Mouse (Mus musculus): ENCODE results near the gene Pld4.

Pld4 gene

GRCm38 (mm10) chr12:112768166-112768565, 7.7 kb downstream of the Pld4 start:
- DNase-seq, result no peak

DNA sequence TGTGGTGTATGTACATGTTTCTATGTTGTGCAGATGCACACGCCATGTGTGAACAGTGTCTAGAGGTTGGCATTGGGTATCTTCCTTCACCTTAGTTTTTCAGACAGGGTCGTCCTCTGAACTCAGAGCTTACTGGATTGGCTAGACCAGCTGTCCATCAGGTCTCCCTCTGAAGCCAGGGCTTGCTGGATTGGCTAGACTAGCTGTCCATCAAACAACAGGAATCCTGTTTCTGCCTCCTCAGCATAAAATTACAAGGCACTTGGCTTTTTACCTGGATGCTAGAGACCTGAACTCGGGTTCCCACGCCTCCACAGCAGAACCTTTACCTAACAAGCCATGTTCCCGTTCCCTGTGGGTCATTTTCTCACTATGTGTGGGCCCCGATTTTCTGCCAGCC, 8.6 kb downstream of the Pld4 start:
- DNase-seq, result no peak

GRCm38 (mm10) chr12:112769751-112770150, 9.3 kb downstream of the Pld4 start:
- DNase-seq, result no peak

DNA sequence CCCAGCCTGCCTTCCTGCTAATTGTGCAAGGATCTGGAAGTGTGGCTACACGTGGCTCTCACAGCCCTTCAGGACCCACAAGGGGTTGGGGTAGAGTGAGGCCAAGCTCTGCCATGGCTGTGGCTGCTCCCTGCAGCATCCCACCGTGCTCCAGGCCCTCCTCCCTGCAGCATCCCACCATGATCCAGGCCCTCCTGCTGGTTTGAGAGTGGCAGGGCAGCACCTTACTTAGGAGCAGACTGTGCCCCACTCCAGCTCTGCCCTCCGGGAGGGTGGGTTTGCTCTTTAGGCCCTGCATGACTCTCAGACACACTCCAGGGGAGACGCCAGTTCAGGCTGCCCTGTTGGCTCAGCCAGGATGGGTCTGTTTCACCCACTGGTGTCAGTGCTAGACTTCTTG, 9.9 kb downstream of the Pld4 start:
- no peak for DNase-seq

DNA sequence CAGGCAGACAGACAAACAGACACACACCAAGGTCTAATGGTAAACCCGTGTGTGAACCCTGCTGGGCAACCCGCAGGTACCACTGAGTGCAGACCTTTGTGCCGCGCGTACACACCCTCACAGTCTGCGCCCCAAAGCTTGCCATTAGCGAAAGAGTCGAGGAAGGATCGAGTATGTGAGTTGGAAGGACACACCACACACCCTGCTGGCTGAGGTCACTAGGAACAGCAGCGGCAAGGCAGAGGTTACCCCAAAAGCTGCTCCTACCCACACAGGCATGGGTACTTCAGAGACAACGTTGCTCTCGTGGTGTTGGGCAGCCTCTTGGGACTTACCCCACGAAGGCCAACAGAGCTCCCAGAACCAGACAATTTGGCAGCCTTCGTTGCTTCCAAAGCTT, 11.9 kb downstream of the Pld4 start:
- DNase-seq, result no peak

- no peak for DNase-seq
Measured at GRCm38 (mm10) chr12:112773366-112773765, 12.9 kb downstream of the Pld4 start.

- DNase-seq, result no peak
Measured at GRCm38 (mm10) chr12:112774026-112774425, 13.6 kb downstream of the Pld4 start.

DNA sequence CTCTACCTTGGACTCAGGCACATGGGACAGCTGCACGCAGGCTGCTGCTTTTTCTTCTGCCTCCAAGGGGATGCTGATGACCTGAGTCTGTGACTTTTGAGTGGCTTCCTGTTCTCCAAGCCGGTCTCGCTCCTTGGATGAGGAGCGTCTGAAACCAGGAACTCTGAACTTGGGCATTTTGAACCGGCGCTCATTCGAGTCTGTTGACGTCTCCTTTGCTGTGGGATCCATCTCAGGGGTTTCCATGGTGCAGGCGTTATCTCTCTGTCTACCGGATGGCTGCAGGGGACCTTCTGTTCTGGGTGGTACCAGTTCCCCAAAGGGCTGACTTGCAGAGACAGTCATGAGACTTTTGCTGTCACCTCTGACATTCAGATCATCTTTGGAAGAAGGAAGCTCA, 14.0 kb downstream of the Pld4 start:
- no peak for DNase-seq

- DNase-seq, result no peak
Measured at GRCm38 (mm10) chr12:112791026-112791425, 30.6 kb downstream of the Pld4 start.

DNA sequence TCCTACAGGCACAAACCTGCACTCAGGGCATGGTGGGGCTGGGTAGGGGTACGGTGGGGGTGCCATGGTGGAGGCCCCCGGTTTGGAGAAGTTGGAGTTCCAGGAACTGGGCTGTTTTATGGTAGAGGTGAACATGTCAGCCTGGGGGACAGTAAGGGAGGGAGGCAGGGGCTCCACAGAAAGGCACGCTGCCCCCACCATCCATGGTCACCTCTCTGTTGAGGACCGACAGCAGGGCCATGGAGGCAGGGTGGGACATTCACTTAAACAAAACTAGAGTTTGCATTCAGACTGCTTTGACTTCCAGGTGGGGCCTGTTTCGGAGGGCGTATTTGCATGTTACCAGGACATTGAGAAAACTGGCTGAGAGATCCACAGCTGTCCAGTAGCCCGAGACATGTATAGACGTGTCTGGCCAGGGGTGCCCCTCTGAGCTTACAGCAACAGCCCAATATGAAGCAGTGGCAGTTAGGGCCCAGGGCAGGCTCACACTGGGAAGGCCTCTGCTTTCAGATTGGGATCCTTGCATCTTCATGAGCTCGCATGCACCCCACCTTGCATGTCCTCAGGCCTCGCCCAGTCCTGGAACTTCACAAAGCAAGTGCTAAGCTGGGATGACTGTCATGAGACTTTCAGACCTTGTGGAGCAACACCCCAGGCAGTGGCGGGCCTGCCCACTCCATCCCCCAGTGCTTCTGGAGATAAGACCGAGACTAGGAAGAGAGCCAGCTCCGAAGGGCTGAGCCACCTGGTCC, 33.3 kb downstream of the Pld4 start:
- peak; percentile 67 for DNase-seq

- DNase-seq, result no peak
Measured at GRCm38 (mm10) chr12:112794356-112794816, 33.9 kb downstream of the Pld4 start.

DNA sequence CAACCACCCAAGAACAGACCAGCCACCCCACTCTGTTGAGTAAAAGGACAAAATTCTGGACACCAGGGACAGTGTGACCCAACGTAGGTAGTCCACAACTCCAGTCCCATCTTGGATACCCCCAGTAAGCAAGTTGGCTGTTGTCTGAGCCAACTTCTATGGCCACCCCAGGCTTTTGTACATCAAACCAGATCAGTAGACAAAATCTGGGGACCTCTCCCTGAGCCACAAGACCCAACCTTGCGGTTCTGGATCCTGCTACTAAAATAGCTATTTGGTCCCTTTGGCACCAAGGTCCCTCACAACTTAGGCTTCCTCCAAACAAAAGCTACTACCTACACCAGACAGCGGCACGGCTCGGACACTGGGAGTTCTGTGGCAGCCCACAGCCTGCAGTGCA, 34.5 kb downstream of the Pld4 start:
- DNase-seq, result no peak

GRCm38 (mm10) chr12:112795466-112796104, 35.1 kb downstream of the Pld4 start:
- peak; percentile 20 for DNase-seq

DNA sequence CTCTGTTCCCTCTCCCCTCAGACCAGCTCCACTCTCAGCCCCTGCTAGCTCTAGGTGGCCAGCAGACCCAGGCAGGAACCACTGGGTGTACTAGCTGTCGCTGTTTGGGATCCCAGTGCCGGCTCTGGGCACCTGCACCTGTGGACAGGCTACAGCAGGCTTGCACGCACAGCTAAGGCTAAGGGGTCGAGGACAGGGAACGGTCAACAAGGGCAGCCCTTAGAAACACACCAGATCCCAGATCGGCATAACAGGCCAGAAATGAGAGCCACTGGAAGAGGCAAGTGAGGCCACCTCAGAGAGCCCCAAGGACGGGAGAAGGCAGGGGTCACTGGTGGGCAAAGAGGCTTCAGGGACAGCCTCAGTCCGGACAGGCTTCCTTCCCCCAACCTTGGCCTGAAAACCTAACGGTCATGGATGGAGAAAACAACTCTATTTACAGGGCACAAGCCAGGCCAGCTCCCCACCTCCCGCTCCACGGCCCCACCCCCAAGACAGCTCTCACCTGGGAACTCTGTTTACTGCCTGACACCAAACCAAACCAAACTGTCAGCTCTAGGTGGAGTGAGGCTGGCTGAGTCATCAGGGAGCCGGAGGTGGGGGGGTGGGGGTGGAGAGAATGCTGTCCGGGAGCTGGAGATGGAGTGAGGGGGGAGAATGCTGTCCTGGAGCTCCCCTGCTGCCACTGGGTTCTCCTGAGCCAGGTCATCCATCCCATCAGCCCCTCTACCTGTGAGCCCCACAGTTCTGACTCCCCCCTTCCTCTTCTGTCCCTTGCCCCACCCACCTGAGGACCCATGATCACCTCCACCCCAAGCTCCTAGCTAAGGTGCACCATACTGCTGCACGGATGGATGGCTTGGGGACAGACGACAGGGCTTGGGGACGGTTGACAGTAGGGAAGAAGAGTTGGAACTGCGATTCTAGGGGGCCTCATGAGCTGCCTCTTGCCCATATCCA, 36.4 kb downstream of the Pld4 start:
- DNase-seq, result no peak

GRCm38 (mm10) chr12:112797672-112798331, 37.3 kb downstream of the Pld4 start:
- peak; percentile 52 for DNase-seq

GRCm38 (mm10) chr12:112798332-112798681, 37.9 kb downstream of the Pld4 start:
- peak; percentile 53 for DNase-seq

- DNase-seq, result no peak
Measured at GRCm38 (mm10) chr12:112798716-112799115, 38.3 kb downstream of the Pld4 start.

DNA sequence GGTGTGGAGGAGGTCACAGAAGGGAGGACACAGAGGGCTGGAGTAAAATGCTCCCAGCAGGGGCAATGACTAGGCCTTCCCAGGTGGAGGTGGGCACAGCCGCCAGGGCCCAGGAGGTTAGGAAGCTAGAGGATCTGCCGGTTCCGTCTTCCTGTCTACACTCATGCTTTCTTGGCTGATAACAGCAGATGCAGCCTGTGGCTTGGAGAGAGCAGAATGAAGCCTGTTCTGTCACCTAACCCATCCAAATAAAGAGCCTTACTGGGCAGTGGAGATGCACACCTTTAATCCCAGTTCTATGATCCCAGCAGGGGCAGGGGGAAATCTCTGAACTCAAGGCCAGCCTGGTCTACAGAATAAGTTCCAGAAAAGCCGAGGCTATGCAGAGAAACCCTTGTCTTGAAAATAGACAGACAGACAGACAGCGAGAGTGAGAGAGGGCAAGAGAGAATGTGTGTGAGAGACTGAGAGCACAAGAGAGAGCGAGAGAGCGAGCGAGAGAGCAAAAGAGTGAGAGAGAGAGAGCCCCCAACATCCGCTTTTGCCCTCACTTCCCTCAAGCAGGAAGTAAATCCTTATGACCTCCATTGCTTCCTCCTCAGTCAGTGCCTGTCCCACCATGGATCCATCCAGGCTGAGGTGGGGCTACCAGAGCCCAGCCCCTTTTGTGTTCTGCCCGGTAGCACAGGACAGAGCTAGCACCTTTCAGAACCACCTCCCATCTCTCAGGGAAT, 38.9 kb downstream of the Pld4 start:
- DNase-seq, result no peak

DNA sequence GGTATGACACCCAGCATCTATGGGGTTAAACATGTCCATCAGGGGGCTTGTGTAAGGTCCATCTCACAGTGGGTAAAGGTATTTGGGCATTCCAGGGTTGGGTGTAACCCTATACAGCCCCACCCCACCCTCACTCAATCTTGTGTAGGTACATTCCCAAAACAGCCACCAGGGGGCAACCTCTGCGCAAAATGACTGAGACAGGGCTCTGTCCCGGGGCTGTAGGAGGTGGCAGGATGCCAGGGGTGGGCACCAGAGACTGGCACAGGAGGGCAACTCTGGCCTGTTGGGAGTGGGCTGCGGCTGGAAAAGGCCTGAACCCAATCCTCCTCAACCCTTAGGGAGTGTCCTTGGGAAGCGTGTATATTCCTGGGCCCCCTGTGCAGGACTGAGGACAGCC, 40.0 kb downstream of the Pld4 start:
- DNase-seq, result peak; percentile 81

DNA sequence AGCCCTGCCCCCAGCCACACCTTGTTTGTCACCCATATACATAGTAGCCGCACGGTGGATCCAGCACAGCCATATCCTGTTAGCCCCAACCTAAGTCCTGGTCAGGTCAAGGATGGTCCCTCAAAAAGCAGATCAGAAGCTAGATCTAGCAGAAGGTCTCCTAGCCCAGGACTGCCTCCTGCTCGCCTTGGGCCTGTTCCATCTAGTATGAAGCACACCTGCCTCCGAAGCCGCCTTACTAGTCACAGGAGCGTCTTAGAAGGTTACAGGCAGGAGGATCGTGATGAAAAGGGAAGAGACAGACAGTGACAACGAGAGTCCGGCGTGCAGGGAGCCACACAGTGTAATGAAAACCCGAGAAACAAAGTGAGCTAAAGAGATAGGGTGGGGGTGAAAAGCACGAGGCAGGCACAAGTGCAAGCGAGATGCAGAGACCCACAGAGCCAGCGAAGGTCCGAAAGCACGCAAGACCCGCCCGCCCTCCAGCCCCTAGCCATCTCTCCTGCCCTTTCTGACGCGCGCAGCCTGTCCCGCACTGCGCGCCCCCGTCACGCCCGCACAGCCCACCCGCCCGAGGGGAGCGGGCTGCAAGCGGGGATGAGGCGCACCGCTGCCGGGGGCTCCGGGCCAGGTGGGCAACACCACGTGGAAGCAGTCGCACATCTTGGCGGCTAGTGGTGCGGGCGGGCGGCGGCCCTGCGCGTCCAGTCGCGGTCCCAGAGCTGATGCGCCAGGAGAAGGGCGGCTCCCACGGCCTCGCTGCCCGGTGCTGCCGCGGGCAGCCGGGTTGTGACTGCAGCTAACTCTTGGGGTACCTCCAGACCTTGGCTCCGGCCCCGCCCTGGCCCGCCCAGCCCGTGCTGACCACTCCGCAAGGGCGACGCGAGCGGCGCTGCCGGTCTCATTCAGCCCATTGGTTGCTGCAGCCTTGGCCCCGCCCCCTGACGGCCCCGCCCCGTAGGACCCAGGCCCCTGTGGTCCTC, 41.7 kb downstream of the Pld4 start, which contains the start of gene Ahnak2:
Gene Ahnak2, minus strand, starts transcription at position 794 of the 983 bp plus-strand sequence.
- DNase-seq, result peak; percentile 23

- no peak for DNase-seq
Measured at GRCm38 (mm10) chr12:112802917-112803316, 42.5 kb downstream of the Pld4 start.
